8 mouse cellular contexts compared by ENCODE assay signal in genomic region chr1:36254635-36255360, GRCm38 (mm10). TPM values are rescaled to one million over a fixed set of nuclear protein-coding genes. Genes with fewer than 3 reads are reported as not detected.
DNase-seq lines count a peak whose midpoint lies in the region; ATAC-seq lines count a peak whose summit lies in the region.

No protein-coding gene starts in this region.

- H3K27ac ChIP-seq in heart, embryonic 16.5 days (ENCODE audit: low read length) = peak overlapping the region; percentile 76
- H3K27ac ChIP-seq in midbrain, embryonic 13.5 days = no peak overlapping the region

- H3K9me3 ChIP-seq in heart, embryonic 16.5 days (replicated peaks; ENCODE audit: control insufficient read depth, low read length) = peaks cover 10% of the 10 kb centered on the region
- H3K9me3 ChIP-seq in midbrain, embryonic 13.5 days = no peaks in the 10 kb centered on the region

- 0 out of 2 replicates have a peak overlapping the region, but pooled peaks have one; percentile 5 for H3K9ac ChIP-seq in heart, embryonic 16.5 days (ENCODE audit: low read length)
- H3K9ac ChIP-seq in midbrain, embryonic 13.5 days (replicated peaks) = peak overlapping the region; percentile 59

- H3K4me1 ChIP-seq in heart, embryonic 16.5 days (ENCODE audit: control insufficient read depth, insufficient read depth, low read length) = no peaks in the 10 kb centered on the region
- H3K4me1 ChIP-seq in midbrain, embryonic 13.5 days (replicated peaks) = peaks cover 21% of the 10 kb centered on the region

- peak overlapping the region; percentile 24 for H3K4me3 ChIP-seq in heart, embryonic 16.5 days (ENCODE audit: low read length)
- H3K4me3 ChIP-seq in midbrain, embryonic 13.5 days (replicated peaks) = peak overlapping the region; percentile 29

- peak; percentile 59 for DNase-seq in thymus, postnatal 4 days
- DNase-seq in thymus, postnatal 25 days = no peak
- peak; percentile 68 for DNase-seq in embryo, embryonic 11 days
- peak; percentile 77 for DNase-seq in kidney, postnatal 14 days
- DNase-seq in left cerebral cortex, adult 11 months (ENCODE audit: low spot score) = no peak
- DNase-seq in urinary bladder, postnatal 25 days (ENCODE audit: low spot score) = no peak

- ATAC-seq in heart, embryonic 16.5 days (replicated peaks; ENCODE audit: extremely low read depth, insufficient read depth, low FRiP score) = peak; percentile 68
- ATAC-seq in midbrain, embryonic 13.5 days = peak; percentile 49; the same call in 1 of the 2 replicates

- H3K4me2 ChIP-seq in heart, embryonic 16.5 days (ENCODE audit: low read depth, low read length) = peak overlapping the region; percentile 60
- peak overlapping the region; percentile 47 for H3K4me2 ChIP-seq in midbrain, embryonic 13.5 days (replicated peaks)

- WGBS in heart, embryonic 16.5 days = 6% methylated on average over 25 of the region's 25 CpGs
- 5% methylated on average over 25 of the region's 25 CpGs for WGBS in midbrain, embryonic 13.5 days

- H3K36me3 ChIP-seq in heart, embryonic 16.5 days (ENCODE audit: control insufficient read depth, insufficient read depth) = 0 out of 2 replicates have a peak, but pooled peaks cover 2% of the 10 kb centered on the region
- no peaks in the 10 kb centered on the region for H3K36me3 ChIP-seq in midbrain, embryonic 13.5 days

- H3K27me3 ChIP-seq in heart, embryonic 16.5 days (ENCODE audit: control insufficient read depth, insufficient read depth, low read length) = peaks cover 6% of the 10 kb centered on the region; the same call in 1 of the 2 replicates
- peaks cover 12% of the 10 kb centered on the region for H3K27me3 ChIP-seq in midbrain, embryonic 13.5 days

RNA-seq across cellular contexts. Expression of gene Uggt1, which starts 10.3 kb away (rescaled TPM):
- 35.9 TPM in 2 replicates for polyA plus RNA-seq in heart, embryonic 16.5 days (2015; fragmentation: Nextera tagmentation; extraction: Ambion mirVana)
- 49.9 and 53.7 TPM in 2 replicates for polyA plus RNA-seq in midbrain, embryonic 13.5 days (2015; fragmentation: Nextera tagmentation; extraction: Ambion mirVana)

RNA-seq across cellular contexts. Expression of gene Neurl3, which starts 19.7 kb away (rescaled TPM):
- polyA plus RNA-seq in heart, embryonic 16.5 days (2015; fragmentation: Nextera tagmentation; extraction: Ambion mirVana) = 4.7 and 5.3 TPM in 2 replicates
- 0.67 and 0.85 TPM in 2 replicates for polyA plus RNA-seq in midbrain, embryonic 13.5 days (2015; fragmentation: Nextera tagmentation; extraction: Ambion mirVana)

RNA-seq across cellular contexts. Expression of gene Arid5a, which starts 52.7 kb away (rescaled TPM):
- 14.2 and 17.1 TPM in 2 replicates for polyA plus RNA-seq in heart, embryonic 16.5 days (2015; fragmentation: Nextera tagmentation; extraction: Ambion mirVana)
- polyA plus RNA-seq in midbrain, embryonic 13.5 days (2015; fragmentation: Nextera tagmentation; extraction: Ambion mirVana) = 2.3 and 2.4 TPM in 2 replicates

Comparison
In these comparisons a context has a peak if more than half of its experiments do, and no peak if none do; other contexts are left out.
1. DNase-seq: peak in thymus, postnatal 4 days (single experiment), embryo, embryonic 11 days (single experiment) and kidney, postnatal 14 days (single experiment); none in thymus, postnatal 25 days (single experiment), left cerebral cortex, adult 11 months (single experiment) and urinary bladder, postnatal 25 days (single experiment).